Mouse (Mus musculus): ENCODE measurements around the gene Olfr424. TPM values are rescaled to one million over a fixed set of nuclear protein-coding genes. Genes with fewer than 3 reads are reported as not detected.

The Olfr424 gene
- not detected in 2 replicates for polyA plus RNA-seq (2015; fragmentation: Nextera tagmentation; extraction: Ambion mirVana)

DNA sequence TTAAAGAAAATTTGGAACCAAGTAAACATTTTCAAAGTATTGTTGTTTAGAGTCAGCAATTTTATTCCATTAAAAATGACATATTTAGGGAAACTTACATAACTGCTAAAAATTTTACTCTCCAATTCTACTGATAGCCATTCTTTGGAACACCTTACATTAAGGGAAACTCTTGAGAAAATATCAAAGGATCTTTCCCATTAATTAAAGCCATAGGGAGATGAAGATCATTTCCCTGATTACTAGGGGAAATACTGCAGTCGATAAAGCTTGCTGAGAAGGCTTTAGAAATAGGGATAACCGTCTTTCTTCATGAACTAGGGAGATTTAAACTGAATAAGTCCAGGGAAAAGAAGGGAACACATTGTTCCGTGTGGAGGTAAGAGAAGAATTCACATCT, at the start of gene Olfr424:
Gene Olfr424, plus strand, starts transcription at position 301 of the 400 bp plus-strand sequence.
- 79% methylated on average over 3 of the region's 3 CpGs for WGBS
- Histone ChIP-seq H3K9me3 (replicated peaks; ENCODE audit: low read length) (no peaks in the 10 kb centered on the region), H3K27ac (no peak within 1 kb of the TSS), H3K36me3 (ENCODE audit: insufficient read depth, low read length) (no peaks in the 10 kb centered on the region), H3K4me2 (ENCODE audit: low read length) (no peak within 1 kb of the TSS), H3K9ac (ENCODE audit: low read depth, low read length) (no peak within 1 kb of the TSS), H3K27me3 (ENCODE audit: insufficient read depth, low read length) (no peaks in the 10 kb centered on the region), H3K4me1 (replicated peaks; ENCODE audit: insufficient read depth, low read length) (no peaks in the 10 kb centered on the region), H3K4me3 (replicated peaks; ENCODE audit: low read depth, low read length) (no peak within 1 kb of the TSS)
- no peak for ATAC-seq (replicated peaks; ENCODE audit: low FRiP score, low read depth)
- no peak for TF ChIP-seq CTCF (IDR thresholded peaks at IDR 0.05; ENCODE audit: low read depth)
- DNase-seq (ENCODE audit: low spot score), result no peak

DNA sequence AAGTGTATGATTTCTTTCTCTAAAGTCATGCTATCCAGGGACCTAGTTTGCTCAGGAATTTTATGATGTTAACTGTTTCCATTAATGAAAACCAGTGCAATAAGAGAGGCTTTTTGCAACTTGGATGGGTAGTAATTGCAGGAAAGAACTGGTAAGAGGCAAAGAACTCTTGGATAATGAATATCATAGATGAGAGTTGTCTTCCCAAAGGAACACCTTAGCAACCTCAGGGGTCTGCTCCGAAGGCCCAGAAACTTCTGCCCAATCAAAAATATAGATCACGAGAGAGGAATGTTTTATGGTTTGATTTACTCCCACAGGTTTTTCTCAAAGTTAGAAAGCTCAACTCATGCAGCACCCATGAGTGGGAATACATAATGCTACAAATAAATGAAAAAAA, 47.3 kb upstream of the Olfr424 start, which contains the start of gene Olfr429:
Gene Olfr429, plus strand, starts transcription at position 301 of the 400 bp plus-strand sequence.
- no peak for TF ChIP-seq CTCF (IDR thresholded peaks at IDR 0.05; ENCODE audit: low read depth)
- no peak for ATAC-seq (replicated peaks; ENCODE audit: low FRiP score, low read depth)
- WGBS, result 75% methylated on average over 2 of the region's 2 CpGs
- no peaks in the 10 kb centered on the region for H3K4me1 ChIP-seq (replicated peaks; ENCODE audit: insufficient read depth, low read length)
- no peak within 1 kb of the TSS for H3K27ac ChIP-seq
- H3K4me3 ChIP-seq (replicated peaks; ENCODE audit: low read depth, low read length), result no peak within 1 kb of the TSS
- no peaks in the 10 kb centered on the region for H3K9me3 ChIP-seq (replicated peaks; ENCODE audit: low read length)
- no peaks in the 10 kb centered on the region for H3K36me3 ChIP-seq (ENCODE audit: insufficient read depth, low read length)
- no peak within 1 kb of the TSS for H3K9ac ChIP-seq (ENCODE audit: low read depth, low read length)
- DNase-seq (ENCODE audit: low spot score), result no peak
- H3K27me3 ChIP-seq (ENCODE audit: insufficient read depth, low read length), result no peaks in the 10 kb centered on the region
- no peak within 1 kb of the TSS for H3K4me2 ChIP-seq (ENCODE audit: low read length)

DNA sequence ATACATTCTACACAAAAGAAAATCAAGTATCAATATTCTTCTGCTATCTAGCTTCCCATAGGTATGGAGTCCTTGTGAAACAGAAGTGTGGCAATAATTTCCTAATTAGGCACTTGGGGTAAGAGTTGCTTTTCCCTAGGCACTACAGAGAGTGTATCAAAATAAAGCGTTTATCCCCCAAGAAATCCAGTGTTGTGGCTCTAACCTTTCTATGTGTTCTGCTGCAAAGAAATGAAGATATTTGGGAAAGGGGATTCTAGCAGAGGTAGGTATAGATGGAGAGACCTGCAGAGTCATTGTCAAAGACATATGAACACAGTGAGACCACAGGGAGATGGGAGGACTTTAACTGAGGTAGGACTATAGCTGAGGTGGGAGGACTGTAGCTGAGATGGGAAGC, 34.7 kb upstream of the Olfr424 start, which contains the start of gene Olfr427:
Gene Olfr427, plus strand, starts transcription at position 301 of the 400 bp plus-strand sequence.
- DNase-seq (ENCODE audit: low spot score), result no peak
- no peak for TF ChIP-seq CTCF (IDR thresholded peaks at IDR 0.05; ENCODE audit: low read depth)
- no peaks in the 10 kb centered on the region for H3K27me3 ChIP-seq (ENCODE audit: insufficient read depth, low read length)
- H3K9me3 ChIP-seq (replicated peaks; ENCODE audit: low read length), result no peaks in the 10 kb centered on the region
- H3K9ac ChIP-seq (ENCODE audit: low read depth, low read length), result no peak within 1 kb of the TSS
- 92% methylated on average over 1 of the region's 1 CpGs for WGBS
- H3K36me3 ChIP-seq (ENCODE audit: insufficient read depth, low read length), result no peaks in the 10 kb centered on the region
- no peak within 1 kb of the TSS for H3K27ac ChIP-seq
- no peak within 1 kb of the TSS for H3K4me3 ChIP-seq (replicated peaks; ENCODE audit: low read depth, low read length)
- no peaks in the 10 kb centered on the region for H3K4me1 ChIP-seq (replicated peaks; ENCODE audit: insufficient read depth, low read length)
- no peak within 1 kb of the TSS for H3K4me2 ChIP-seq (ENCODE audit: low read length)
- no peak for ATAC-seq (replicated peaks; ENCODE audit: low FRiP score, low read depth)

DNA sequence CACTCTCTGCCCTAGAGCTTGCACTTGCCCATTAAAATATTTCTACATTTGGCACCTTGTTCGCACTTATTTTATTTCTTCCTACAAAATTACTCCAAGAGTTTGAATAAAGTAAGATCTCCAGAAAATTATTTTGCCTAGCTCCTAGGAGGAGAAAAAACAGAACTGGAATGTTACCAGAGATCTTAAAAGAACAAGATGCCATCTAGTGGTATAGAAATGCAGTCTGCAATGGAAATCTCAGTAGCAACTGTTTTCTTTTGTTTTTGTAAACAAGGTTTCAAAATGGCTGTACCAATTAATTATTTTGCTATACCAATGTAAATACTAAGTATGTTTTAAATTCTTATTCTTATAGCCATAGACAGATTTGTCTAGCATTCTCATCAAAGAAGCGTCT, 27.6 kb upstream of the Olfr424 start:
- no peaks in the 10 kb centered on the region for H3K27me3 ChIP-seq (ENCODE audit: insufficient read depth, low read length)
- no peaks in the 10 kb centered on the region for H3K36me3 ChIP-seq (ENCODE audit: insufficient read depth, low read length)
- no peak overlapping the region for H3K4me2 ChIP-seq (ENCODE audit: low read length)
- DNase-seq (ENCODE audit: low spot score) (peak; percentile 75), ATAC-seq (replicated peaks; ENCODE audit: low FRiP score, low read depth) (no peak)
- WGBS, result 54% methylated on average over 2 of the region's 2 CpGs
- peak; percentile 68 for TF ChIP-seq CTCF (IDR thresholded peaks at IDR 0.05; ENCODE audit: low read depth)
- H3K27ac ChIP-seq, result no peak overlapping the region
- H3K4me1 ChIP-seq (replicated peaks; ENCODE audit: insufficient read depth, low read length), result no peaks in the 10 kb centered on the region
- H3K9ac ChIP-seq (ENCODE audit: low read depth, low read length), result no peak overlapping the region
- no peaks in the 10 kb centered on the region for H3K9me3 ChIP-seq (replicated peaks; ENCODE audit: low read length)
- no peak overlapping the region for H3K4me3 ChIP-seq (replicated peaks; ENCODE audit: low read depth, low read length)

DNA sequence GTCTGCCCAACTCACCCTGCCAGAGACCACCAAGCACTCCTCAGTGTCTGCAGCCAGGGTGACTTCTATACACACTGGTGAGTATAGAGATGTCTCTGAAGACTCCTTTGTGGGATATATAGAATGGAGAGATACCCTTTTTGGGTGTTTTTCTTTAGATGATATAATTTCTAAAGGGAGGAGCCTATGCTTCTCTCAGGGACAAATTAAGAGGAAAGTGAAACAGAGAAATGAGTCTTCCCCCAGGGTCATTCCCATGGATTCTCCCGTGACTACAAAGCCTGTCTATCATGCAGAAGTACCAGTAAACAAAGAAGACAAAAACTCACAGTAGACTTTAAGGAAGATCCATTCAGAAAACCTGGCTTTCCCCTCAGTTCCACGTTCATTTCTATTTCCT, 10.3 kb upstream of the Olfr424 start, which contains the start of gene Olfr231:
Gene Olfr231, minus strand, starts transcription at position 101 of the 400 bp plus-strand sequence.
- H3K27me3 ChIP-seq (ENCODE audit: insufficient read depth, low read length), result no peaks in the 10 kb centered on the region
- H3K4me3 ChIP-seq (replicated peaks; ENCODE audit: low read depth, low read length), result no peak within 1 kb of the TSS
- H3K9ac ChIP-seq (ENCODE audit: low read depth, low read length), result no peak within 1 kb of the TSS
- H3K36me3 ChIP-seq (ENCODE audit: insufficient read depth, low read length), result no peaks in the 10 kb centered on the region
- no peak for TF ChIP-seq CTCF (IDR thresholded peaks at IDR 0.05; ENCODE audit: low read depth)
- no peak within 1 kb of the TSS for H3K27ac ChIP-seq
- 65% methylated on average over 2 of the region's 2 CpGs for WGBS
- H3K9me3 ChIP-seq (replicated peaks; ENCODE audit: low read length), result no peaks in the 10 kb centered on the region
- DNase-seq (ENCODE audit: low spot score) (no peak), ATAC-seq (replicated peaks; ENCODE audit: low FRiP score, low read depth) (no peak)
- H3K4me2 ChIP-seq (ENCODE audit: low read length), result no peak within 1 kb of the TSS
- H3K4me1 ChIP-seq (replicated peaks; ENCODE audit: insufficient read depth, low read length), result no peaks in the 10 kb centered on the region

DNA sequence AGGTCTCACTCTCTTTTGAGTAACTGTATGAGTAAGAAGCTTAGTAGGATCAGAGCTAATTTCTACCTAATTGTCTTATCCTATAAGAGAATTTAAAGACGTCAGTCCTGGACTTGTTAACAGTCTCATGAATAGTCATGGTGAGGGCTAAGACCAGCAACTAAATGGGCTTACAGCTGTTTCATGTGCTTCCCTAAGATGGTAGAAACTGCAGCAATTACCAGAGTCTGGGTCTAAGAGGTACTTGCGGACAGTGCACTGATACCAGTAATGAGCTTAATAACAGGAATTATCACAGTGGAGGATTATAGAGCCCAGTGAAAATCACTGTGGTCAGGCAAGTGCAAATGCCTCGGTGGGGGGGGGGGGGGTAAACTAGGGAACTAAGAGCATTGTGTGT, 682 bp downstream of the Olfr424 start:
- no peak overlapping the region for H3K27ac ChIP-seq
- no peak overlapping the region for H3K9ac ChIP-seq (ENCODE audit: low read depth, low read length)
- no peak overlapping the region for H3K4me2 ChIP-seq (ENCODE audit: low read length)
- no peaks in the 10 kb centered on the region for H3K9me3 ChIP-seq (replicated peaks; ENCODE audit: low read length)
- no peaks in the 10 kb centered on the region for H3K27me3 ChIP-seq (ENCODE audit: insufficient read depth, low read length)
- H3K36me3 ChIP-seq (ENCODE audit: insufficient read depth, low read length), result no peaks in the 10 kb centered on the region
- TF ChIP-seq CTCF (IDR thresholded peaks at IDR 0.05; ENCODE audit: low read depth), result no peak
- no peak overlapping the region for H3K4me3 ChIP-seq (replicated peaks; ENCODE audit: low read depth, low read length)
- WGBS, result 78% methylated on average over 3 of the region's 3 CpGs
- ATAC-seq (replicated peaks; ENCODE audit: low FRiP score, low read depth), result no peak
- DNase-seq (ENCODE audit: low spot score), result no peak
- H3K4me1 ChIP-seq (replicated peaks; ENCODE audit: insufficient read depth, low read length), result no peaks in the 10 kb centered on the region

DNA sequence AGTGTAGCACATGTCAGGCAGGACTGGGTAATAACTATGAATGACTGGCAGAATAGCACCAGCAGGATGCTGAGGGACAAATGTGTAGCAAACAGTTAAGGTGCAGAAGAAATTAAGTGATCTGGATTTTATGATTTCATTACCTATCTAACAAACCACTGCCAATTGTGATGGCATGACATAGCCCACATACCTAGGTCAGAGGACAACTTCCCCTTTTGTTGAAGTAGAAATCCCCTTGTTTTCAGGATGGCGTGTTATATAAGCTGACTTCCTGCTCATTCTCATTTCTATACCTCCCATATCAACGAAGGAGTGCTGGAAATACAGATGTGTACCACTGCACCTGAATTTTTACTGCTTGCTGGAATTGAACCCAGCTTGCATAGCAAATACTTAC, 10.1 kb downstream of the Olfr424 start:
- H3K4me3 ChIP-seq (replicated peaks; ENCODE audit: low read depth, low read length), result no peak overlapping the region
- no peak overlapping the region for H3K4me2 ChIP-seq (ENCODE audit: low read length)
- H3K36me3 ChIP-seq (ENCODE audit: insufficient read depth, low read length), result no peaks in the 10 kb centered on the region
- no peak for DNase-seq (ENCODE audit: low spot score)
- no peak for TF ChIP-seq CTCF (IDR thresholded peaks at IDR 0.05; ENCODE audit: low read depth)
- H3K4me1 ChIP-seq (replicated peaks; ENCODE audit: insufficient read depth, low read length), result no peaks in the 10 kb centered on the region
- no peak for ATAC-seq (replicated peaks; ENCODE audit: low FRiP score, low read depth)
- no peak overlapping the region for H3K27ac ChIP-seq
- H3K9me3 ChIP-seq (replicated peaks; ENCODE audit: low read length), result no peaks in the 10 kb centered on the region
- whole genome bisulfite sequencing, result 69% methylated on average over 2 of the region's 2 CpGs
- no peaks in the 10 kb centered on the region for H3K27me3 ChIP-seq (ENCODE audit: insufficient read depth, low read length)
- no peak overlapping the region for H3K9ac ChIP-seq (ENCODE audit: low read depth, low read length)
